Mouse (Mus musculus) lung, adult 2 months (tissue): ENCODE data around the gene Clstn2.

Experiments used
- CTCF ChIP-seq: fragments of 200-500 bp; IDR thresholded peaks from 2 replicates; pipeline ENCODE4 v1.5.1; 2011; ENCODE audit warnings: mild to moderate bottlenecking, low read length, control low read depth; ENCODE audit not compliant: insufficient read depth
- POLR2A ChIP-seq: fragments of 200-500 bp; IDR thresholded peaks from 2 replicates; pipeline ENCODE4 v1.6.1; 2011; ENCODE audit warnings: low read depth, mild to moderate bottlenecking, control low read depth, low read length, borderline replicate concordance; ENCODE audit errors: extremely low read depth

- TF ChIP-seq CTCF, result no peak
- TF ChIP-seq POLR2A, result no peak
These were observed 201.8 kb downstream of the Clstn2 start for GRCm38 (mm10) chr9:97831216-97831615.
